Mouse (Mus musculus) kidney, embryonic 16.5 days (tissue): ENCODE results near the gene Tcea2. TPM values are rescaled to one million over a fixed set of nuclear protein-coding genes. Genes with fewer than 3 reads are reported as not detected.
A peak's percentile ranks its signal among the peaks of the same experiment; 100 is the strongest.

Experiments
- ATAC-seq: fragments of 200-750 bp; cut with Nextera tagmentation; 2 replicates; pipeline ENCODE4 v1.8.0; 2017; ENCODE audit warnings: moderate TSS enrichment; ENCODE audit not compliant: low FRiP score, low TSS enrichment
- H3K27ac ChIP-seq: fragments of 300-500 bp; sonication (generic); 2 replicates; pipeline ENCODE4 v1.5.1; 2014; ENCODE audit warnings: low read length
- H3K27me3 ChIP-seq: fragments of 300-500 bp; sonication (generic); 2 replicates; pipeline ENCODE4 v1.6.1; 2014; ENCODE audit warnings: low read length, control low read depth, mixed read lengths; ENCODE audit not compliant: insufficient read depth
- H3K36me3 ChIP-seq: fragments of 300-500 bp; sonication (generic); 2 replicates; pipeline ENCODE4 v1.6.1; 2014; ENCODE audit warnings: low read length, control low read depth, mixed read lengths; ENCODE audit not compliant: insufficient read depth
- H3K4me1 ChIP-seq: fragments of 300-500 bp; sonication (generic); 2 replicates; pipeline ENCODE4 v1.6.1; 2014; ENCODE audit warnings: low read length, control low read depth, mixed read lengths; ENCODE audit not compliant: insufficient read depth
- H3K4me2 ChIP-seq: fragments of 300-500 bp; sonication (generic); replicated peaks from 2 replicates; pipeline ENCODE4 v1.6.1; 2014; ENCODE audit warnings: low read depth, low read length
- H3K4me3 ChIP-seq: fragments of 300-500 bp; sonication (generic); 2 replicates; pipeline ENCODE4 v1.5.1; 2014; ENCODE audit warnings: mild to moderate bottlenecking, low read length
- H3K9ac ChIP-seq: fragments of 300-500 bp; sonication (generic); replicated peaks from 2 replicates; pipeline ENCODE4 v1.6.1; 2014; ENCODE audit warnings: low read length
- H3K9me3 ChIP-seq: fragments of 300-500 bp; sonication (generic); 2 replicates; pipeline ENCODE4 v1.6.1; 2016; ENCODE audit warnings: low read length, control low read depth
- WGBS: fragments of 180-500 bp; shearing (Covaris S2); extraction: QIAGEN DNeasy Blood & Tissue Kit; methylation state at CpG from one replicate; pipeline ENCODE4 v1.1.7; 2014; 5-methylcytosine and 5-hydroxymethylcytosine counted together
- polyA plus RNA-seq: library from polyadenylated mRNA; unstranded; fragments of >200 nt; fragmentation: Nextera tagmentation; extraction: Ambion mirVana; gene quantifications from 2 replicates; pipeline ENCODE4 v1.2.1, GENCODE M21; 2015

Gene Tcea2
- polyA plus RNA-seq, 1 experiment from 2014 or later = 29.3 TPM

DNA sequence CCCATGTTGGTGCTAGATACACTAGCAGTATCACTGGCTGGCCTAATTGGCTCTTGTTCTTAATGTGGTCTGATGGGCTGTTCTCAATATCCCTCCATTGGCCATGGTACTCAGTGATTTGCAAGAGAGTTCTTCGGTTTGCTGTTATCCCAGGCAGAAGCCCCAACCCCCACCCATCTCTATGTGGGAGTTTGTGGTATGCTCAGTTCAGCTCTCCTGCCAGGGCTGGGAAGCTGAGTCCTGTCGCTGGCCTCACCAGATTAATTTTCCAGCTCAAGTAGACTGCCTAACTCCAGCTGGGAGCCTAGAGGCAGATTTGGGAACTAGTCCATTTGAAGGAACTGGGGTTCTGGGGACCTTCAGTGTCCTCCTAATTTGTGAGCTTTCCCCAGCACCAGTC, 22.7 kb upstream of the Tcea2 start:
- H3K4me1 ChIP-seq = peaks cover 12% of the 10 kb centered on the region; the same call in 1 of the 2 replicates
- H3K4me2 ChIP-seq = no peak overlapping the region
- H3K9me3 ChIP-seq = no peaks in the 10 kb centered on the region
- no peaks in the 10 kb centered on the region for H3K27me3 ChIP-seq
- ATAC-seq = no peak
- H3K27ac ChIP-seq = no peak overlapping the region
- WGBS = 49% methylated on average over 2 of the region's 2 CpGs
- H3K9ac ChIP-seq = no peak overlapping the region
- H3K36me3 ChIP-seq = peaks cover 32% of the 10 kb centered on the region
- no peak overlapping the region for H3K4me3 ChIP-seq

DNA sequence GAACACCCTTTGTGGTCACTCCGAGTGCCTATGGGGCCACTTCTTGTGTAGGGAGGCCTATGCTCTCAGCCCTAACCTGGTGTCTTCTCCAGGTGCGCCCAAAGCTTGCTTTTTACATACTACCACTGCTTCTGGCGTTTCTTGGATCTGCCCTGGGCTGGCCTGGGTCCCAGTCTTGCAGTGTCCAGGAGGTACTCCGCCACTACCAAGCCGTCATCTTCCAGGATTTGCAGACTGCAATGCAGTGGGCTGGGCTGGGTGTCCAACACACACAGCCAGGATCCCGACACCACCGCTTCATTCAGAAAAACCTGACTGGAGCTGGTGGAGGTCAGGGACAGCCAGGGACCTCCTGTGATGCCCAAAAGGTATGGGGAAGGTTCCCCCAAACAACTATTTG, 21.6 kb upstream of the Tcea2 start:
- peaks cover 12% of the 10 kb centered on the region; the same call in 1 of the 2 replicates for H3K4me1 ChIP-seq
- no peak for ATAC-seq
- no peaks in the 10 kb centered on the region for H3K27me3 ChIP-seq
- no peak overlapping the region for H3K4me3 ChIP-seq
- no peaks in the 10 kb centered on the region for H3K9me3 ChIP-seq
- H3K27ac ChIP-seq = 0 out of 2 replicates have a peak overlapping the region, but pooled peaks have one; percentile 5
- no peak overlapping the region for H3K4me2 ChIP-seq
- peaks cover 21% of the 10 kb centered on the region for H3K36me3 ChIP-seq
- no peak overlapping the region for H3K9ac ChIP-seq
- 85% methylated on average over 7 of the region's 7 CpGs for WGBS

DNA sequence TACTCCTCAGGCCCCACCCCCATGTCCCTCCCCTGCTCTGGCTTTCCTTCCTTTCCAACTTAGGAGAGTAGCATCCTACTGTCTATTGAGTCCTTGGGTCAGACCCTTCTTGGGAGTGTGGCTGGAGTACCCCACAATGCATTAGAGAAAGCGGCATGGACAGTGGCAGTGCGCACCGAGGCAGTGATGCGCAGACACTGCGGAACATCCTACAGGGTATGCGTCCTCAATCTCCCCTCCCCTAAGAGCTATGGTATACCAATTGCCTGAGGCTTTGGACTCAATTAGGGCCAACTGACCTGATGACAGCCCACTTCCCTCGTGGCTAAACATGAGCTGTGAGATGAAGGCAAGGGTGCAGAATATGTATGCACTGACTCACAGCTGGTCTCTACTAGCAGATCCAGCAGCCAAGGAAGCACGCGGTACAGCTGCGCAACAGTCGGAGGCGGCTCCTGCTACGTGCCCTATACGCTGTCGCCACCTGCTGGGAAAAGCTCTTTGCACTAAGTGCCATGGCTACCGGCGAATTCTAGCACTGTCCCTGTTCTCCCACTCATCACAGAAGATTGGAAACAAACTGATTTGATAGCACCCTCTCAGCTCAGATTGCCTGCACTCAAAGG, 21.1 kb upstream of the Tcea2 start:
- peak; percentile 24; the same call in 1 of the 2 replicates for ATAC-seq
- H3K36me3 ChIP-seq = peaks cover 19% of the 10 kb centered on the region
- no peaks in the 10 kb centered on the region for H3K9me3 ChIP-seq
- 0 out of 2 replicates have a peak overlapping the region, but pooled peaks have one; percentile 31 for H3K4me2 ChIP-seq
- no peak overlapping the region for H3K9ac ChIP-seq
- peak overlapping the region; percentile 5 for H3K27ac ChIP-seq
- no peak overlapping the region for H3K4me3 ChIP-seq
- peaks cover 14% of the 10 kb centered on the region; the same call in 1 of the 2 replicates for H3K4me1 ChIP-seq
- no peaks in the 10 kb centered on the region for H3K27me3 ChIP-seq
- WGBS = 43% methylated on average over 17 of the region's 17 CpGs

DNA sequence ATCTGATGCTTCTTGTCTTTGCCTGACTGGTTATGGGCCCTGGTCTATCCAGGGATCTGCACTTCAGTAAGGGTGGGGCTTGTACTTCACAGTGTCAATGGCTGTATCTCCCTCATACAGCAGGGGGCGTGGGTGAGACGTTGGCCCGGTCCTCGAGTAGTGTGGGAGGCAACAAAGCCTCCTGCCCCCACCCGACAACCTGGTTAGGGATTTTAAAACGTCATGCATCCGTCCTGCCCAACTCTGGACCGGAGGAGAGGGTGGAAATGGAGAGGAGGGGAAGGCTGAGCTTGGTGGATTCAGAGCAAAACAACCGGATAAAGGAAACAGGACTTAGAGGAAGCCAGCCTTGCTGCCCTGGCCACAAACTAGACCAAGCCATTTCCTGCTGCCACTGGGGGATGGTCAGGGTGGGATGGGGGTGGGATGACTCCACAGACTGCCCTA, 20.5 kb upstream of the Tcea2 start:
- 5% methylated on average over 9 of the region's 9 CpGs for WGBS
- H3K4me2 ChIP-seq = peak overlapping the region; percentile 31

DNA sequence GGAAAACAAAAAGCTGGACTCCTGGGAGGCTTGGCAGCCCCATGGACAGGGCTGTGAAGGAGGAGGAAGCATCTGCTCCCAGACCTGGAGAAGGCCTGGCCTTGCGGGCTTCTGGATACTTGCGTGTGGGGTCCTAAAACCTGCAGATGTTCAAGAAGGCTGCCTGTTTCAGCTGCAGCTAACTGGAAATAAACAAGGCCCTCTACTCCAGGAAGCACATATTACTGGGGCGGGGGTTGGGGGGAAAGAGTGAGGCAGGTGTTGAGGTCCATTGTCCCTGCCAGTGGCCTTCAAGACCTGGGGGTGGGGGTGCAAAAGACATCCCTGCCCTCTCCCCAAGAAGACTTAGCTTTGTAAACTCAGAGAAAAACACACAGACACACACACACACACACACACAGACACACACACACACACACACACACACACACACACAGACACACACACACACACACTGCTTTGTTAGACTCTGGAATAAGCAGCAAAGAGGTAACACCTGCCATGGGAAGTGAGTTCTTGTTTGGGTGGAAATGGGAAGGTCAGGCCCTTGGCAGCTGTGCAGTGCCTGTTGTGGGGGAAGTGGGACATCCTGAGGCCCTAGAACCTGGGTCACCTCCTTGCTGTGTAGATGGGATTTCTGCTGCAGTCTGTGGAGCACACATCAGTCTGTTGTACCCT, 17.4 kb upstream of the Tcea2 start:
- H3K4me2 ChIP-seq = no peak overlapping the region
- peak overlapping the region; percentile 83 for H3K27ac ChIP-seq
- peak; percentile 28; the same call in 1 of the 2 replicates for ATAC-seq
- H3K36me3 ChIP-seq = no peaks in the 10 kb centered on the region
- H3K4me1 ChIP-seq = peaks cover 12% of the 10 kb centered on the region; the same call in 1 of the 2 replicates
- H3K9me3 ChIP-seq = no peaks in the 10 kb centered on the region; the same call in 1 of the 2 replicates
- H3K4me3 ChIP-seq = no peak overlapping the region
- WGBS = 70% methylated on average over 3 of the region's 3 CpGs
- H3K9ac ChIP-seq = no peak overlapping the region
- H3K27me3 ChIP-seq = no peaks in the 10 kb centered on the region

More for the DNA sequence above, 20.5 kb upstream of the Tcea2 start:
- no peaks in the 10 kb centered on the region for H3K9me3 ChIP-seq
- no peak overlapping the region for H3K4me3 ChIP-seq
- H3K9ac ChIP-seq = no peak overlapping the region
- H3K27ac ChIP-seq = peak overlapping the region; percentile 60; the same call in 1 of the 2 replicates
- ATAC-seq = peak; percentile 79
- no peaks in the 10 kb centered on the region for H3K27me3 ChIP-seq
- peaks cover 18% of the 10 kb centered on the region for H3K36me3 ChIP-seq
- H3K4me1 ChIP-seq = peaks cover 14% of the 10 kb centered on the region; the same call in 1 of the 2 replicates

DNA sequence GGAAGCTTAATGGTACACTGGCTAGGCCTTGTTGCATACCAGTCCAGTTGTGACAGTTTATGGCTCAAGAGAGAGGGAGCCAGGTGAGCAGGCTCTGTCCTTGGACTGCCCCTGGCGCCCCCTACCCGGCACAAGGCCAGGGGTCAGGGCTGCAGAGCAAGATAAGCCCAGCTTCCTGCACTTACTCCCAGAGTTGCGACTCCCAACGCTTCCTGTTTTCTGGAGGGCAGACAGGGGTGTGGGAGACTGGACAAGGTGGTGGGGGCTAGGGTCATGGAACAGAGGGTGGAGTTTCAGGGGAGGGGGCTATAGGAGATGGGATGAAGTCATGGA, 16.8 kb upstream of the Tcea2 start:
- Histone ChIP-seq H3K4me3 (no peak overlapping the region), H3K36me3 (no peaks in the 10 kb centered on the region), H3K4me2 (no peak overlapping the region), H3K4me1 (peaks cover 10% of the 10 kb centered on the region; the same call in 1 of the 2 replicates), H3K9ac (no peak overlapping the region), H3K27ac (peak overlapping the region; percentile 83), H3K9me3 (no peaks in the 10 kb centered on the region; the same call in 1 of the 2 replicates), H3K27me3 (0 out of 2 replicates have a peak, but pooled peaks cover 1% of the 10 kb centered on the region)
- WGBS = 18% methylated on average over 4 of the region's 4 CpGs
- peak; percentile 51 for ATAC-seq

DNA sequence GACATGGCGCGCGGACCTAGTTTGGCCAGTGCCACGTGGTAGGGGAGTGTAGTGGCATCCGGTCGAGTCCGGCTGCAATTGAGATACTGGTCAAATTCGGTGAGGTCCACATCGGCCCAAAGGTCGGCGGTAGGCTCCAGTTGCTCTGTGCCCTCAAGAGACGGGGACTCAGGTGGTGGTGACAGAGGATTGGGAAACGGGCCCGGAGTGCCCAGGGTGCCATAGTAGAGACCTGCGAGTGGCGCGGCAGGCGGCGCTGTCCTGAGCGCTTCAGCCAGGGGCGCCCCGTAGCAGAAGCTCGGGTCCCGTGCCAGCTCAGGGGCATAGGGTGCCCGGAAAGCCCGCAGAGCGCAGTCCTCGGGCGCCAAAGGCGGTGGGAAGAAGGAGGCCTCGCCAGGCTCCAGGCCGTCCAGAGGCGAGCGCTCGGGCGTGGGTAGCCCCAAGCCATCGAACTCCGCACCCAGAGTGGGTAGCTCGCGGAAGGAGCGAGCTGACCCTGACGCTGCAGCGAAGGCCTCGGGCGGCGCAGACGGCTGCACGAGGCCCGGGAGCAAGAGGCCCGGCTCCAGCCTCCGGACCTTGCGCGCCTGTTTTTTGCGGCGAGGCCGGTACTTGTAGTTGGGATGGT, 9.7 kb upstream of the Tcea2 start:
- H3K36me3 ChIP-seq = no peaks in the 10 kb centered on the region
- peak overlapping the region; percentile 60 for H3K9ac ChIP-seq
- no peaks in the 10 kb centered on the region; the same call in 1 of the 2 replicates for H3K9me3 ChIP-seq
- WGBS = 4% methylated on average over 56 of the region's 56 CpGs
- peaks cover 21% of the 10 kb centered on the region for H3K4me1 ChIP-seq
- peak overlapping the region; percentile 72 for H3K4me2 ChIP-seq
- peak overlapping the region; percentile 51 for H3K27ac ChIP-seq
- peaks cover 53% of the 10 kb centered on the region for H3K27me3 ChIP-seq
- peak overlapping the region; percentile 55 for H3K4me3 ChIP-seq
- ATAC-seq = peak; percentile 27; the same call in 1 of the 2 replicates

DNA sequence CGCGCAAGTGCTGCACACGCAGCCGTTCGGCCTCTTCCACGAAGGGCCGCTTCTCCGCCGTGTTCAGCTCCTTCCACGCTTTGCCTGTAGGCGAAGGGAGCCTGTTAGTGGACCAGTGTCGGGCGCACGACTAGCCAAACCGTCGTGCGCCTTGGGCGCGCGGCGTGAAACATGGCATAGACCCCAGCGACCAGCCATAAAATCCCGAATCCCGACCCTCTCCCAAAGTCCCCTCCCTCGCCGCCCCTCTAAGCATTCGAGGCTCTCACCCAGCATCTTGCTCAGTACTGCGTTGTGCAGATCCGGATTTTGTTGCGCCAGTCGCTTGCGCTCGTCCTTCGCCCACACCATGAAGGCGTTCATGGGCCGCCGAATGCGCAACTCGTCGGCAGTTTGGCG, 9.2 kb upstream of the Tcea2 start:
- H3K9ac ChIP-seq = peak overlapping the region; percentile 60
- no peaks in the 10 kb centered on the region; the same call in 1 of the 2 replicates for H3K9me3 ChIP-seq
- H3K4me2 ChIP-seq = peak overlapping the region; percentile 72
- peak overlapping the region; percentile 51 for H3K27ac ChIP-seq
- H3K36me3 ChIP-seq = no peaks in the 10 kb centered on the region
- no peak for ATAC-seq
- peaks cover 53% of the 10 kb centered on the region for H3K27me3 ChIP-seq
- peak overlapping the region; percentile 55 for H3K4me3 ChIP-seq
- peaks cover 26% of the 10 kb centered on the region for H3K4me1 ChIP-seq
- WGBS = under 1% methylated on average over 41 of the region's 41 CpGs

DNA sequence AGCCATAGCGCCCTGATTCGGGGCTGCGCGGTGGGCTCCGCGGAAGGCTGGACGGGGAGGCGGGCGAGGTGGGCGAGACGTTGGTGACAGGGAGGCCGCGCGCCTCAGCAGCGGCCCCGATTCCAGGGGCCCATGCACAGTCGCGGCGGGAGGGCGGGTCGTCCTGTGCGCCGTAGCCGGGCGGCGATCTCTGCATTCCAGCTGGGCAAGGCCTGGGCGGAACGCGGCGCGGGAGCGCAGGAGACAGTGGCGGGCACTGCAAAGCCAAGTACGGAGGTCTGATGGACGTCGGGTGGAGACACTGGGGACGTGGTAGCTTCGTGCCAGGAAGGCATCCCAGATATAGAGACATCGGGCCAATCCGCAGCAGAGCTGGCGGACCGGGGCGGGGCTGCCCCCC, 8.8 kb upstream of the Tcea2 start, which contains the start of gene Sox18:
Gene Sox18, minus strand, starts transcription at position 315 of the 400 bp plus-strand sequence.
- H3K4me3 ChIP-seq = peak within 1 kb of the TSS; percentile 55
- H3K27me3 ChIP-seq = peaks cover 53% of the 10 kb centered on the region
- no peaks in the 10 kb centered on the region for H3K36me3 ChIP-seq
- H3K27ac ChIP-seq = peak within 1 kb of the TSS; percentile 51
- H3K4me1 ChIP-seq = peaks cover 28% of the 10 kb centered on the region
- 0% methylated on average over 43 of the region's 43 CpGs for WGBS
- ATAC-seq = peak; percentile 6; the same call in 1 of the 2 replicates
- no peaks in the 10 kb centered on the region; the same call in 1 of the 2 replicates for H3K9me3 ChIP-seq
- peak within 1 kb of the TSS; percentile 72 for H3K4me2 ChIP-seq
- peak within 1 kb of the TSS; percentile 60 for H3K9ac ChIP-seq
